Comparison of ENCODE assay signal across 28 mouse cellular contexts in the genomic region with DNA sequence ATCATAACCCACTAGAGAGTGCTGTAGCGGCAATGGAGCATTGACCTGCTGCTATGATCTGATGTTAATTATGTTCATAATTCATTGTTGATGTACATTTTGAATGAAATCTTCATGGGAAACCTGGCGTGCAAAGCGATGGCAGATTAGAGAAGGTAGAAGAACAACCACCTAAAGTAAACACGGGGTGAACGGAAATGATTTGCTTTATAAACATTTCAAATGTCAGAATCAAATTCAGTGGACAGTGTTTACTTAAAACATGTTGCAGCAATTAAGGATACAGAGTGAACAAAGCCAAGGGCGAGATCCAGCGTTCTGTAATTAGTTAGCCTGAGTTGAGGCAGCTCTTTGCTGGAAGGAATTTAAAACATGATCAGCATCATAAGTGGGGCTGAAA.
"Had no signal": no experiment of that assay in that cellular context is flagged by ENCODE, and none has a peak within 500 bp of the region (broad histone marks: within the 10 kb centered on the region; RNA-seq: fewer than 3 reads in every experiment).

No protein-coding gene starts in this region.

- DNase-seq: cerebellum, adult 2 months; cerebellum, adult 8-10 months; cerebellum, adult 9-10 months; cerebellum, adult 9-11 months; cerebellum, postnatal 10 days; cerebellum, postnatal 14 days; cerebellum, postnatal 25 days; cerebellum, postnatal 36 days; embryo, embryonic 11 days; forebrain, postnatal 0 days; gastrocnemius, adult 2 months; gastrocnemius, postnatal 10 days; gastrocnemius, postnatal 14 days; gastrocnemius, postnatal 25 days; gastrocnemius, postnatal 36 days; heart, adult 11 months; heart, adult 18-20 months; heart, adult 2 months had no signal

- H3K27me3 ChIP-seq: embryonic facial prominence, embryonic 12.5 days; embryonic facial prominence, embryonic 13.5 days; embryonic facial prominence, embryonic 15.5 days; forebrain, embryonic 12.5 days; forebrain, embryonic 13.5 days; forebrain, embryonic 15.5 days had no signal

- H3K4me1 ChIP-seq: embryonic facial prominence, embryonic 12.5 days; embryonic facial prominence, embryonic 13.5 days; embryonic facial prominence, embryonic 15.5 days; forebrain, embryonic 10.5 days; forebrain, embryonic 12.5 days; forebrain, embryonic 13.5 days had no signal

- H3K9ac ChIP-seq: embryonic facial prominence, embryonic 12.5 days; embryonic facial prominence, embryonic 13.5 days; embryonic facial prominence, embryonic 15.5 days; forebrain, embryonic 12.5 days; forebrain, embryonic 13.5 days; forebrain, embryonic 15.5 days; forebrain, postnatal 0 days had no signal

- H3K27ac ChIP-seq: embryonic facial prominence, embryonic 12.5 days; embryonic facial prominence, embryonic 13.5 days; embryonic facial prominence, embryonic 15.5 days; forebrain, embryonic 10.5 days; forebrain, embryonic 12.5 days; forebrain, embryonic 13.5 days; forebrain, embryonic 15.5 days; gastrocnemius, adult 2 months; heart, adult 2 months had no signal

- H3K36me3 ChIP-seq: embryonic facial prominence, embryonic 13.5 days; embryonic facial prominence, embryonic 15.5 days; forebrain, embryonic 12.5 days; forebrain, embryonic 15.5 days had no signal

- H3K4me3 ChIP-seq: embryonic facial prominence, embryonic 12.5 days; embryonic facial prominence, embryonic 13.5 days; embryonic facial prominence, embryonic 15.5 days; erythroblast, embryonic 14.5 days; forebrain, embryonic 10.5 days; forebrain, embryonic 12.5 days; forebrain, embryonic 13.5 days; forebrain, embryonic 15.5 days; gastrocnemius, adult 2 months; heart, adult 2 months had no signal

- H3K9me3 ChIP-seq: embryonic facial prominence, embryonic 12.5 days; embryonic facial prominence, embryonic 13.5 days; embryonic facial prominence, embryonic 15.5 days; forebrain, embryonic 10.5 days; forebrain, embryonic 12.5 days; forebrain, embryonic 13.5 days; forebrain, embryonic 15.5 days had no signal

- ATAC-seq: forebrain, embryonic 13.5 days; forebrain, embryonic 14.5 days; forebrain, embryonic 15.5 days; forebrain, embryonic 16.5 days; forebrain, postnatal 0 days had no signal

- H3K4me2 ChIP-seq: embryonic facial prominence, embryonic 12.5 days; embryonic facial prominence, embryonic 13.5 days; embryonic facial prominence, embryonic 15.5 days; forebrain, embryonic 12.5 days; forebrain, embryonic 13.5 days; forebrain, embryonic 15.5 days had no signal
